Mouse (Mus musculus): ENCODE measurements around the gene Cd300a.
A peak's percentile ranks its signal among the peaks of the same experiment; 100 is the strongest.

GRCm38 (mm10) chr11:114912847-114913246 lies 23.0 kb downstream of the Cd300a start:
- TF ChIP-seq EP300 (IDR thresholded peaks at IDR 0.05; ENCODE audit: low read depth): no peak
- TF ChIP-seq CTCF (IDR thresholded peaks at IDR 0.05; ENCODE audit: low read depth): peak; percentile 82

Measured in liver, embryonic 14.5 days (tissue).